Comparison of ENCODE assay signal across 8 mouse cellular contexts in the genomic region with DNA sequence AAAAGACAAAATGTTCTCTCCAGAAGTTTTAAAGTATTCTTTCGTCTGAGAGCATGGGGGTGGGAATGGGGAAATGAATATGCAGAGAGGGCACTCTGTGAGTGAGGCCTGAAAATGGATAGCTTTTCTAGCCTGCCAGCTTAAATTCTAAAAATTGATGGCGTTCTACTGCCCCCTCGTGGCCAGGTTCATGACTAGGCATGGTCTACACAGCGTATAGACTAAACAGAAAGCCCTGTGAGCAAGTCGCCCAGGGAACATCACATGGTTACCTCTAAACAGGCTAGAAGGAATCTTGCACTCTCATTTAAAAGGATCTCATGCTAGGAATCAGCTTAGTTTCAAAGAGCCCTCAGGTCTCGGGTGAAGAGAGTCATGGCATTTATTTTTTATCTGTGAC. TPM values are rescaled to one million over a fixed set of nuclear protein-coding genes. Genes with fewer than 3 reads are reported as not detected.
DNase-seq lines count a peak whose midpoint lies in the region; ATAC-seq lines count a peak whose summit lies in the region.

No protein-coding gene starts in this region.

- H3K4me2 ChIP-seq in embryonic facial prominence, embryonic 15.5 days (replicated peaks) = no peak overlapping the region
- H3K4me2 ChIP-seq in liver, embryonic 16.5 days (ENCODE audit: low read depth, low read length) = no peak overlapping the region
- no peak overlapping the region for H3K4me2 ChIP-seq in neural tube, embryonic 15.5 days

- ATAC-seq in embryonic facial prominence, embryonic 15.5 days (ENCODE audit: insufficient number of reproducible peaks, low FRiP score, low TSS enrichment, low read depth) = peak; percentile 76; the same call in 1 of the 2 replicates
- peak; percentile 27; the same call in 1 of the 2 replicates for ATAC-seq in liver, embryonic 16.5 days (ENCODE audit: low read depth)
- ATAC-seq in neural tube, embryonic 15.5 days (ENCODE audit: low FRiP score) = peak; percentile 73

- no peak overlapping the region for H3K9ac ChIP-seq in embryonic facial prominence, embryonic 15.5 days
- H3K9ac ChIP-seq in liver, embryonic 16.5 days (ENCODE audit: low read depth, low read length) = no peak overlapping the region
- H3K9ac ChIP-seq in neural tube, embryonic 15.5 days (replicated peaks) = no peak overlapping the region

- no peak overlapping the region for H3K27ac ChIP-seq in embryonic facial prominence, embryonic 15.5 days (replicated peaks)
- H3K27ac ChIP-seq in liver, embryonic 16.5 days (ENCODE audit: low read length) = no peak overlapping the region
- no peak overlapping the region for H3K27ac ChIP-seq in neural tube, embryonic 15.5 days (replicated peaks)

- WGBS in embryonic facial prominence, embryonic 15.5 days = 4% methylated on average over 6 of the region's 6 CpGs
- WGBS in large intestine, adult 2 months = 8% methylated on average over 6 of the region's 6 CpGs
- WGBS in liver, embryonic 16.5 days (ENCODE audit: insufficient replicate concordance) = 4% methylated on average over 6 of the region's 6 CpGs
- 9% methylated on average over 6 of the region's 6 CpGs for WGBS in neural tube, embryonic 15.5 days

- peak; percentile 67 to 81 for DNase-seq in CD8-positive naive resting alpha-beta T cell, adult 2 months (ENCODE audit: low read depth in 2 of 2, low spot score in 2 of 2)
- DNase-seq in brain, adult 2 months (ENCODE audit: low read depth, low spot score) = peak; percentile 88
- DNase-seq in heart, postnatal 36 days = peak; percentile 74 to 86
- peak; percentile 60 for DNase-seq in large intestine, adult 2 months (ENCODE audit: low read depth, low spot score)
- peak; percentile 34 for DNase-seq in testis, postnatal 14 days (ENCODE audit: low spot score)

- H3K4me1 ChIP-seq in embryonic facial prominence, embryonic 15.5 days = no peaks in the 10 kb centered on the region
- H3K4me1 ChIP-seq in liver, embryonic 16.5 days (ENCODE audit: control insufficient read depth, low read depth, low read length) = no peaks in the 10 kb centered on the region
- no peaks in the 10 kb centered on the region for H3K4me1 ChIP-seq in neural tube, embryonic 15.5 days

- no peaks in the 10 kb centered on the region for H3K27me3 ChIP-seq in embryonic facial prominence, embryonic 15.5 days
- no peaks in the 10 kb centered on the region for H3K27me3 ChIP-seq in liver, embryonic 16.5 days (ENCODE audit: control insufficient read depth, insufficient read depth, low read depth, low read length)
- no peaks in the 10 kb centered on the region for H3K27me3 ChIP-seq in neural tube, embryonic 15.5 days (replicated peaks)

- H3K36me3 ChIP-seq in embryonic facial prominence, embryonic 15.5 days = no peaks in the 10 kb centered on the region
- no peaks in the 10 kb centered on the region for H3K36me3 ChIP-seq in liver, embryonic 16.5 days (ENCODE audit: control insufficient read depth, insufficient read depth)
- peaks cover 41% of the 10 kb centered on the region for H3K36me3 ChIP-seq in neural tube, embryonic 15.5 days

- no peak overlapping the region for H3K4me3 ChIP-seq in embryonic facial prominence, embryonic 15.5 days (replicated peaks)
- no peak overlapping the region for H3K4me3 ChIP-seq in liver, embryonic 16.5 days (ENCODE audit: low read depth, low read length)
- H3K4me3 ChIP-seq in neural tube, embryonic 15.5 days (replicated peaks) = no peak overlapping the region

- no peaks in the 10 kb centered on the region for H3K9me3 ChIP-seq in embryonic facial prominence, embryonic 15.5 days (replicated peaks)
- no peaks in the 10 kb centered on the region for H3K9me3 ChIP-seq in liver, embryonic 16.5 days (replicated peaks; ENCODE audit: control insufficient read depth, low read length)
- H3K9me3 ChIP-seq in neural tube, embryonic 15.5 days (replicated peaks) = no peaks in the 10 kb centered on the region

- intact Hi-C loops in heart, postnatal 36 days (cut with DNase I) = loop anchor here (1.0 to 5.0 kb wide), 2 partner anchors 259 to 509 kb away; no protein-coding TSS in a partner anchor

RNA-seq across cellular contexts. Expression of a gene that starts 16.8 kb away (rescaled TPM):
- 2.3 and 2.8 TPM in 2 replicates for polyA plus RNA-seq in embryonic facial prominence, embryonic 15.5 days (2015; fragmentation: Nextera tagmentation; extraction: Ambion mirVana)
- not detected for total RNA-seq in heart, postnatal 36 days (2021)
- polyA plus RNA-seq in large intestine, adult 2 months (2012; rRNA removed) = 0.03 and 0.04 TPM in 2 replicates
- polyA plus RNA-seq in liver, embryonic 16.5 days (2015; fragmentation: Nextera tagmentation; extraction: Ambion mirVana) = 0.14 and 0.18 TPM in 2 replicates
- polyA plus RNA-seq in neural tube, embryonic 15.5 days (2015; fragmentation: Nextera tagmentation; extraction: Ambion mirVana) = 25.6 and 30.2 TPM in 2 replicates

RNA-seq across cellular contexts. Expression of a gene that starts 16.9 kb away (rescaled TPM):
- polyA plus RNA-seq in embryonic facial prominence, embryonic 15.5 days (2015; fragmentation: Nextera tagmentation; extraction: Ambion mirVana) = 17.6 and 18.9 TPM in 2 replicates
- 1 to 10 TPM; 6.6 to 6.7 TPM for total RNA-seq in heart, postnatal 36 days (2021)
- 1.8 and 2.1 TPM in 2 replicates for polyA plus RNA-seq in large intestine, adult 2 months (2012; rRNA removed)
- 5.2 and 5.8 TPM in 2 replicates for polyA plus RNA-seq in liver, embryonic 16.5 days (2015; fragmentation: Nextera tagmentation; extraction: Ambion mirVana)
- 15.5 and 16.9 TPM in 2 replicates for polyA plus RNA-seq in neural tube, embryonic 15.5 days (2015; fragmentation: Nextera tagmentation; extraction: Ambion mirVana)

RNA-seq across cellular contexts. Expression of a gene that starts 23.4 kb away (rescaled TPM):
- not detected in 2 replicates for polyA plus RNA-seq in embryonic facial prominence, embryonic 15.5 days (2015; fragmentation: Nextera tagmentation; extraction: Ambion mirVana)
- not detected for total RNA-seq in heart, postnatal 36 days (2021)
- polyA plus RNA-seq in large intestine, adult 2 months (2012; rRNA removed) = not detected in 2 replicates
- polyA plus RNA-seq in liver, embryonic 16.5 days (2015; fragmentation: Nextera tagmentation; extraction: Ambion mirVana) = not detected in 2 replicates
- not detected in 2 replicates for polyA plus RNA-seq in neural tube, embryonic 15.5 days (2015; fragmentation: Nextera tagmentation; extraction: Ambion mirVana)

RNA-seq across cellular contexts. Expression of a gene that starts 28.6 kb away (rescaled TPM):
- 0.53 and 1.1 TPM in 2 replicates for polyA plus RNA-seq in embryonic facial prominence, embryonic 15.5 days (2015; fragmentation: Nextera tagmentation; extraction: Ambion mirVana)
- total RNA-seq in heart, postnatal 36 days (2021) = not detected
- polyA plus RNA-seq in large intestine, adult 2 months (2012; rRNA removed) = not detected in 2 replicates
- polyA plus RNA-seq in liver, embryonic 16.5 days (2015; fragmentation: Nextera tagmentation; extraction: Ambion mirVana) = 0.05 and 0.09 TPM in 2 replicates
- polyA plus RNA-seq in neural tube, embryonic 15.5 days (2015; fragmentation: Nextera tagmentation; extraction: Ambion mirVana) = 0.89 and 0.97 TPM in 2 replicates

RNA-seq across cellular contexts. Expression of a gene that starts 28.7 kb away (rescaled TPM):
- polyA plus RNA-seq in embryonic facial prominence, embryonic 15.5 days (2015; fragmentation: Nextera tagmentation; extraction: Ambion mirVana) = 19.5 and 23.1 TPM in 2 replicates
- total RNA-seq in heart, postnatal 36 days (2021) = 1 to 10 TPM; 1.6 to 2.4 TPM
- polyA plus RNA-seq in large intestine, adult 2 months (2012; rRNA removed) = 1.8 and 1.9 TPM in 2 replicates
- 9.0 and 9.4 TPM in 2 replicates for polyA plus RNA-seq in liver, embryonic 16.5 days (2015; fragmentation: Nextera tagmentation; extraction: Ambion mirVana)
- 15.0 and 15.7 TPM in 2 replicates for polyA plus RNA-seq in neural tube, embryonic 15.5 days (2015; fragmentation: Nextera tagmentation; extraction: Ambion mirVana)

Comparison
In these comparisons a context has a peak if more than half of its experiments do, and no peak if none do; other contexts are left out.
1. DNase-seq: peak in every context shown above with its lines; median percentile 88 in brain, adult 2 months; 80 in heart, postnatal 36 days; 74 in CD8-positive naive resting alpha-beta T cell, adult 2 months; 60 in large intestine, adult 2 months; 34 in testis, postnatal 14 days.